Mouse (Mus musculus) adrenal gland, postnatal 4 days (tissue): Measurements from ENCODE around the gene Fam117a. TPM values are rescaled to one million over a fixed set of nuclear protein-coding genes. Genes with fewer than 3 reads are reported as not detected.
"Not testable (repeated sequence)": the region's sequence is repeated elsewhere in the genome, so short reads cannot be mapped to it uniquely, and the experiment has no call there.

ENCODE experiments used
- DNase-seq, 2 experiments: peaks; one replicate each; pipeline ENCODE4 v3.0.0; 2021 to 2022; ENCODE audit warnings: low spot score in 2 of 2, mixed read lengths in 2 of 2
- total RNA-seq, 2 experiments: library from RNA; stranded (reverse); gene quantifications; 2 replicates each; pipeline ENCODE4 v1.2.3; 2021

Fam117a gene
- total RNA-seq, 2 experiments from 2014 or later: 21.9 to 27.8 TPM

DNA sequence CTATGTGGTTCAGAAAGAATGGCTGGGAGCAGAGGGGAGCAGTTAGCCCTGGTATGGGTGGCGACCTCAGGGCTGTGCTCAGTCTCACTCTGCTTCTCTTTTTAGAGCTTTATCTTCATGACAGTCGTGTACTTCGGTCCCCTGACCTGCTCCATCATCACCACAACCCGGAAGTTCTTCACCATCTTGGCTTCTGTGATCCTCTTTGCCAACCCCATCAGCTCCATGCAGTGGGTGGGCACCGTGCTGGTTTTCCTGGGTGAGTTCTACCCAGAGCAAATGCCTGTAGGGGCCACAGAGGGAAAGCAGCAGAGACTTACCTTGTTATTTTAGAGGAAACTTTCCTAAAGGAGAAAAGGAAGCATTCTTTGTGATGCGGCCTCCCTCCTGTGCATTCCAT lies 53.6 kb downstream of the Fam117a start:
- DNase-seq: no peak

DNA sequence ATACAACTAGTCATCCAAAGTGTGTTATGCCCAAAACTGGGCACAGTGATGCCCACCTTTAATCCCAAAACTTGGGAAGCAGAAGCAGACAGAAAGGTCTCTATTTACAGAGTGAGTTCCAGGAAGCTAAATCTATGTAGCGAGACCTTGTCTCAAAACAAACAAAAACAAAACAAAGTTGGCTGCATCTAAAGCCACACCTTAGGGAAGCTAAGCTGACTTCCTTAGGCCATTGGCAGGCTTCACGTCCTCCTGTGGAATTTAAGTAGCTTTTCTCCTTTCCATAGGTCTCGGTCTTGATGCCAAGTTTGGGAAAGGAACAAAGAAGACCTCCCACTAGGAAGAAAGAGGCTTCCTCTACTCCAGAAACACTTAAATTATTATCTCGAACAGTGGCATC lies 54.4 kb downstream of the Fam117a start:
- no peak for DNase-seq

DNA sequence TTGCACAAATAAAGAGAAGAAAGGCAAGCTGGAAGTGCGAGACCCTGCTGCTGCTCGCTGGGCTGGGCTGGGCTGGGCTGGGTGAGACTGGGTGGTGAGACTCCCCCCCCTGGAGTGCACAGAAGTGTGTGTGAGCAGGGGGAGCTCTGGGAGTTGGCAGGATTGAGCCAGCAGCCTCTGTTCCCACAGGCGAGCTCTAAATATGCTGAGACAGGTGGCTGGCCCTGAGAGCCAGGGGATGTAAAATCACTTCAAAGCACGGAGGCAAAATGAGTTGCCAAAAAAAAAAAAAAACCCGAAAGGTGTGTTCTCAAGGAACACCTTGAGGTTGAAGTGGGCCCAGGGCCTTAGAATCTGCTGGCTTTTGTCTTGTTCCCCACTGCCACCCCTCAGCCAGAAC lies 54.9 kb downstream of the Fam117a start:
- no peak for DNase-seq

DNA sequence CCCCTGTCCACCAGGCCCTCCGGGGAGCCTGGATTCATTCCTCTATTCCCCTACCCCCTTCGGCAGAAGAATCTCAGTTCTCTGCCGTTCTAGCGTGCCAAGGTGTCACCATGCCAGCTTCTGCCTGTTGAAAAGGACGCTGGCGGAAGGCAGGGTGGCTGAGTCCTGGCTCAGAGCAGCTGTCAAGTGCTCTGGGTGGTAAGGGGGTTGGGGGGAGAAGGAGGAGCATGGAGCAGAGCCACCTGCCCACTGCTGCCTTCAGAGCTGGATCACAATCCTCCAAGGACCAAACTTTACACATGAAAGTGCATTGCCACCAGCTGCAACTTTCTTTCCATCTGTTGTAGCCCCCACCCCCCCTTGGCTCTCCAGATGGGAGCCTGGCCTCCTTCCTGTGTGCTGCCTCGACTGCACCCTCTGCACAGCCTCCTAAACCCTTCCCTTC lies 55.4 kb downstream of the Fam117a start:
- DNase-seq: no peak

DNA sequence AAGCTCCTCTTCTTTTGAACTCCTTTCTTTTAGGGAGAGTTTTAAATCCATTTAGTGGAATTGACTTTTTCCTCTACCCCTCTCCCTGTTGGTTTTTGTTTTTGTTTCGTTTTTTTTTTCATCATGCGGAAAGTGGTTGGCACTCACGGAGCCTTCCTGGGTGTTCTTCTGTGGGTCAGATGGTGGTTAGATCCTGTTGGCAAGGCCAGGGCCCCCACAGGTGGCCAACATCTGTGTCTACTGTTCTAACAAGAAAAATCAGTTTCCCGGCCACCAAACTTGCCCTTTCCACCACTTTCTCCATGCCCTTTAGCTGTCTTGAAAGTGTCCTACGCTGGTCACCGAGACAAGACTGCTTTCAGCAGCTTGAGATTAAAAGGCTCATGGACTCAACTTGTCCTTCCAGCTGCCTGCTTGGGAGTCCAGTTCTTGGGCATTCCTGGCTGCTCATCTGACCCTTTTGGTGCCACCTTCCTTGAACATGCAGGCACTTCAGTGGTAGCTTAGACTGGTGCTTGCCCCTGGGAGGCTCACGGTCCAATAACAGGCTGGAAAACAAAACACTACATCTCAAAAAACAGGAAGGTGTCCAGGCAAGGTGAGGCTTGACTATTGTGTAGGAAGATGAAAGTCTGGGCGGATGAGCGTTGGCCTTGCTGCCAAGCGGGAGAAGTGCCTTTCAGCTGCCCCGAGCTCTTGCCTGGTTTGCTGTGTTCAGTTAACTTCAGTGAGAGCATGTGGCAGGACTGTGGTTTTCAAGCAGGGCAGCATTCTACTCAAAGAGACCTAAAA lies 56.1 kb downstream of the Fam117a start:
- no peak for DNase-seq

DNA sequence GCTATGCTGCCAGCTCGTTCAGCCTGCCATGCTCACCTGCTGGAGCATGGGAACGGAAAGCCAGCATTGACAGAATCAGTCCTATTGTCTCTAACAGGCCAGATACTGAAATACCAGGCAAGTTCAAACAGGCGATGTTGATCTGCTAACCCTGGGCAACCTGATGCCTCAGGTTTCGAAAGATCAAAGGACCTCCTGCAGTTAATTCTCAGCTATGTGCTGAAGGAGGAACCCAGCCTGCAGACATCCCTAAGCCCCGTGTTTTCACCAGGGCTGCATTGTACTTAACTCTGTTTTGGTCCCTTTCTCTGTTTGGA lies 56.6 kb downstream of the Fam117a start:
- DNase-seq: no peak

DNA sequence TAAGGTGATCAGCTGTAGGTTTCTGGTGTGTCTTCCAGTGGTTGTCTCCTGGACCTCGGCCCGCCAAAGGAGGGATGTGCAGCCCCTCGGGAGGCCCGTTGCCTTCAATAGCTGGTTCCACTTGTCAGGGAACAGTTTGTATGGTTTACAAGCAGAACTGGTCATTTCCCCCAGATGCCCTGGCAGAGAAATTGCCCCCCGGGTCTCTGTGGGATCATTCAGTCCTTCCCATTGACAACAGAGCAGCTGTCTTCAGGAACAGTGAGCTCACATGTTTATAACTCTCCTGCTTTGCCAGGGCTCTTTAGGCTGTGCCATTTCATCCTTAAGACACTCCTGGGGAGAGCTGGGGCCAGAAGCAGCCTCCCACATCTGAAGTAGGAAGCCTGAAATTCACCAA lies 57.3 kb downstream of the Fam117a start:
- no peak for DNase-seq

DNA sequence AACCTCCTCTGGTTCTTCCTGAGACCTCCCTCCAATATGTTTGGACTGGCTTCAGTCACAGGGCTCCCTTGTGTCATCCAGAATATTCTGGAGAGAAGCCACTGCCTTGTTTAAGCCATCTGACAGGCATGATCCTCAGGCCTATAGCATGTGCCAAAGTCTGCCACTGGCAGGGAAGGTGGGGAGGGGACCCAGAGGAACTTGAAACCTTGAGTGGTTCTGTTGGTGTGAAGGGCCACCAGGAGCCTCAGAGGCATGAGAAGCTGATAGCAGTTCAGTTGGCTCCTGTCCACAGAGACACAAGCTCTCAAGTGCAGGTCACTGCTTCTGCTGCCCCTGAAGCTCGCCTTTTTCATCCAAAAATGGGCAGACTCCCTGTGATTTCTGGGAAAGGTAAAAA lies 59.7 kb downstream of the Fam117a start:
- no peak for DNase-seq

DNA sequence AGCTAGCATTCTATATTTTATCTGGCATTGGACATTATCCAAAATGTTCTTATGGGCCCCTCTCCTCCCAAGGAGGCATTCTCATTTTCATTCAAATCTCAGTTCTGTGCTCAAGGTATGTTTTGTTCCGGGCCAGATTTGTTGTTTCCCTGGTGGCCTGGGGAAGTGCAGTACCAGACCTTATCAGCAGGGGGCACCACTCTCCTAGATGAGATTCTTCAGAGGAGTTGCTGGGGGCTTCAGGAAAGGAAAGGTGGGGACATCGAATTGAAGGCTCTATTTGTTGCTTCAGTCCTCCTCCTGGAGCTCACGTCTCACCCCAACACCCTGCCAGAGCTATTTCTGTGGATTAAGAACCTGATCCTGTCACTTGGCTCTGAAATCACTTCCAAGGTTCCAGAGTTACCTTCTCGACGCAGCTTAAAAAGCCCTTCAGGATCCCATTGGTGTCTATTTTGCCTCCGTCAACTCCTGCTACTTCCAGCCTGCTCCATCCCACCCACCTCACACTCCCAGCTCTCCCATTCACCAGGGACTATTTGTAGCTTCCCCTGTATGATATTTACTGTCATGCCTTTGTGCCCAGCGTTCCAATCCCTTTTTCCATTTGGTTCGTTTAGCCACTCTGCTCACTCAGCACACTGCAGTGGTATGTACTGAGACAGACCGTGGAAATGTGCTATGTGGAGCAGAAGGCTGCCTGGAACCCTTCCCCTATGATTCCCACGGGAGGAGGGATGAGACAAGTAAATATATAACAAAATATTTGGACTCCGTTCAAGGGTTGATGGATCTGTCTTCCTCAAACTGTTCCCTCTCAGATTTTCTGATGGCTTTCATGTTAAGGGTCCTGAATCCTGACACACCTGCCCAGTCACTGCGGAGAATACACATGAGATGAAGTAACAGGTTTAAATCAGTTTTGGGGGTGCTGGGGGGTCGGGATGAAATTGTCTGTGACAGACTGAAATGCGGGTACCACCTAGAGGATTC lies 61.3 kb downstream of the Fam117a start:
- DNase-seq: peak; percentile 46 to 53

DNA sequence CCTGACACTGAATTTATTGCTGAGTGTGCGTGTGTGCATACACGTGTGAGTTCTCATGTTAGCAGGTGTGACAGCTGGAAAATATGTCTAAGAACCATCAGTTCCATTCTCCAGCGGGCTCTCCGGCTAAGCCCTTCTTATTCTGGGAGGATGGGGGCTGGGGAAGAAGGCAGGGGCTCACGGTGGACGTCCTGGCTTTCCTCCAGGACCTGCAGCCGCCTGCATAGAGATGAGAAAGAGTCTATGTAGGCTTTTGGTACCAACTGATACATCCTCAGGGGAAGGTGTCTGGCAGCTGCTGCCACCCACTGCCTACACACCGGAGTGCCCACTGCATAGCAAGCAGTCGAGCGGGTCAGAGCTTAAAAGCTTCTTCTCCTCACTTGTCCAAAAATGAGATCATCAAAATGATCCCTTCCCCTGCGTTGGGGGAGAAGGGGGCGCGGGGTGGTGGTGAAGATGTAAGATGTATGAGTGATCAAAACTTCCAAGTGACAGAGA lies 62.8 kb downstream of the Fam117a start:
- no peak for DNase-seq

DNA sequence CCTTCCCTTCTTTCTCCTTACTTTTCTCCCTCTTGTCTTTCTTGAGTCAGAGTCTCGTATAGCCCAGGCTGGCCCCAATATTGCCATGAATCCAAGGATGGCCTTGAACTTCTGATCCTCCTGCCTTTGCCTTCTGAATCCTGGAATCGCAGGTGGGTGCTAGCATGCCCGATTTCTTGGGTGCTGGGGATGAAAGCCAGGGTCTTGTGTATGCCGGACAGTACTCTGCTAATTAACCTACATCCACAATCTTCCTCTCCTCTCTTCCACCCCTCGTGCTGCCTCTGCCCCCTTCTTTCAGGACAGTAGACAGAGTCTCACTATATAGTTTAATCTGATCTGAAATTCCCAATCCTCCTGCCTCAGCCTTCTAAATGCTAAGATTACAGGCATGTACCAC lies 64.8 kb downstream of the Fam117a start:
- DNase-seq: no peak

DNA sequence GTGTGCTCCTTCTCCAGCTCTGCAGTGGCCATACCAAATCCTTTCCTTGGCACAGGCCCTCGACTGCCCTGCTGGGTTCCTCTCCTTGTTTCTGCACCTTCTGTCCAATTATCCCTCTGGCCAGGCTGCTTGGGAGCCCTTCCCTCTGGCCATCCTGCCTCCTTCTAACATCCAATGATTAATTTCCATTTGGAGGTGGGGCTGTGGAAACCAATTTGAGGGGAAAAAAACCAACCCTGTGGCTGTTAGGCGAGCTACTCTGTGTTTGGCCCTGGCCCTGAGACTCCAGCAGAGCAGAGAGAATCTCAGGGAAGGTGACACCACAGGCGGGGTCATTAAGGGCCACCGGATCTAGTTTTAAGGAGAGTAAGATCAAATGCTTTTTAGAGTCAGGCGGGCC lies 65.4 kb downstream of the Fam117a start:
- no peak for DNase-seq

DNA sequence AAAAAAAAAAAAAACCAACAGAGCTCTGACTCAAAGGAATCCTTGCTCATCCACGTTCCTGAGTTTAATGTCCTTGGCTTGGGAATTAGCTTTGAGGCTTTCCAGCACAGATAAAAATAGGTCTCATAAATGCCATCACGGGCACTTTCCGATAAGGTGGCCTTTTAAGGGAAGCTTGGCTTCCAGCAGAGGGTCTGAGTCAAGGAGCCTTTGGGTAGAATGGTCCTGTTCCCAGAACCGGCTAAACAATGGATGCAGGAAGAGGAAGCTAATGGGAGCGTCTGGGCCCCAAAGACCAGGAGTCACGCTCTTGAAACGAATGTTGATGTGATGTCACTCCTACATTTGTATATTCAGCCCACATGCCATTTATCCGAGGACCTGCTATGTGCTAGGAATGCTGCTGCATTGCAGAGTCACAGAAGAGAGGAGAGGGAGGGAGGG lies 65.9 kb downstream of the Fam117a start:
- no peak for DNase-seq

DNA sequence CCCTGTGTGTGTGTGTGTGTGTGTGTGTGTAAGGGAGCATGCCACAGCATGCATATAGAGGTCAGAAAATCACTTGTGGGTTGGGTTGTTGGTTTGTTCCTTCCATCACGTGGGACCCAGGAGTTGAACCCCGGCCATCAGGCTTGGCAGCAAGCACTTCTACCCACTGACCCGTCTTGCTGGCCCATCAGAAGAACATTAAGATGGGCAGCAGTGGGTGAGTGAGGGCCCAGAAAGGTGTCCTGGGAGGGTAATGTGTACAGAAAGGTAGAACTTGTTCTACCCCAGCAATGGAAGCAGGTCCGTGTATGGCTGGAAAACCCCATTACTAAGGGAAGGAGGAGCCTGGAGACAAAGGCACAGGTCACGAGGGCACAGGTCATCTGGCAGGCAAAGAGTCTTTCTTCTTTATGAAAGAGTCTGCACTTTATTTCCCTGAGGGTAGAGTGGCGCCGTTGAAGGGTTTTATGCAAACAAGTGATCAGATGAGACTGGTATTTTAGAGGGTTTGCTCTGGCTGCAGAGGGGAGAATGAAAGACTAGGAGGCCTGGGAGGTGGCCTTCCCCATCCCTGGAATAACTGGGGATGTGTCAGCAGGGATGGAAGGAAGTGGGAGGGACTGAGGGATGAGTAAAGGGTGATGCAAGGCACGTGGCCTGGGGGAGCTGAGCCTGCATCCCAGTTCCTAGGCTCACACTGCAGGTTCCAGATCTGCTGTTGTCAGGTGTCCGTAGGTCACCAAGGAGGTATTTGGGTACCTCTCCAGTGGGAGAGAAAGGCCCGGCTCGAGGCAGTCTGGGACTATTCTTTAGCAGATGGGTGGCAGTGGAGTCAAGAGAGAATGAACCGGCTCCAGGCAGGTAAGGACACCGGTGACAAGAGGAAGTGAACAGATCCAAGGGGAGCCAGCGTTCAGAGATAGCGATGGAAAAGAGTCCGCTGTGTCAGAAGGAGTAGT lies 66.8 kb downstream of the Fam117a start:
- no peak for DNase-seq

DNA sequence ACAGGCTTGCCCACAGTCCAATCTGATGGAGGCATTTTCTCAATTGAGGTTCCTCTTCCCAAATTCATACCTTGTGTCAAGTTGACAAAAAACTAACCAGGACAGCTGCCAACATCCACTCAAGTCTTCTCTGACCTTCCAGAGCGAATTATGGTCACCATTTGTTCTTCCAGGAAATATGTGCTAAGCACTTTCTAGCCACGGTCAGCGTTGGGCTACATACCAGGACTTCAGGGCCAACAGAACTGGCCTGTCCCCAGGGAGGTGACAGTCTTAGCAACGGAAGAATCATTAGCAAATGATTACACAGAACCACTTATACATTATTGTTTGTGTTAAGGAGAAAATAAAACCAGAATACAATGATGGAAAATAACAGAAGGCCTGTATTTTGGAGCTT lies 69.0 kb downstream of the Fam117a start:
- DNase-seq: no peak

DNA sequence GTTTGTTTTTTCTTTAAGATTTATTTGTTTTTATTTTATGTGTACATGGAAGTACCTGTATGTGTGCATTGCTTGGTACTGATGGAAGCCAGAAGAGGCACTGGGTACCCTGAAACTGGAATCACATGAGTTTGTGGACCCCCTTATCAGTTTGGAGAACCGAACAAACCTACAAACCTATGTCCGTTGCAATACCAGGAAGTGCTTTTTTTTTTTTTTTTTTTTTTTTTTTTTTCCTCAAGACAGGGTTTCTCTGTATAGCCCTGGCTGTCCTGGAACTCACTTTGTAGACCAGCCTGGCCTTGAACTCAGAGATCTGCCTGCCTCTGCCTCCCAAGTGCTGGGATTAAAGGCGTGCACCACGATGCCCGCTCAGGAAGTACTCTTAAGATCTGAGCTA lies 69.6 kb downstream of the Fam117a start:
- DNase-seq: not testable (repeated sequence)

DNA sequence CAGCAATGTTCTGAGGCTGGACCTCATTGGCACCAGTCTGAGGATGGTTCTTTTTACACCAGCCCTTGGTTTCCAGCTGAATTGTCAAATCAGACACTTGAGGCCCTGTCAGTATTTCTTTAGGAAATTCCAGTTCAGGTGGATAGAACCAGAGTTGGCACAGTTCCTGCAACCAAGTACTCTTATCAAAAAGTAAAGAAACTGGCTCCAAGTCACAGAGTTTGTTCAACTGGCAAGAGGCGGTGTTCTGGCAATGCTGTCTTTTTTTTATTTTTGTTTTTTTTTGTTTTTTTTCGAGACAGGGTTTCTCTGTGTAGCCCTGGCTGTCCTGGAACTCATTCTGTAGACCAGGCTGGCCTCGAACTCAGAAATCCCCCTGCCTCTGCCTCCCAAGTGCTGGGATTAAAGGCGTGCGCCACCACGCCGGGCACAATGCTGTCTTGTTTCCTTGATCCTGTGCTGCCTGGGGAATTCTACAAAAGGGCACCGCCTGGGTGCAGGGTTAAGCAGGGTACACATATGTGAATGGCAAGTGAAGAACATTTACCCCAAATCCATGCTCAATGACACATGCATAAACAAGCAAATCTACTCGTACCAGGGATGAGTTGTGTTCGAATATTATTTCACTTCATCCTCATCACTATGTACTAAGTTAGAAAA lies 72.8 kb downstream of the Fam117a start:
- DNase-seq: no peak

DNA sequence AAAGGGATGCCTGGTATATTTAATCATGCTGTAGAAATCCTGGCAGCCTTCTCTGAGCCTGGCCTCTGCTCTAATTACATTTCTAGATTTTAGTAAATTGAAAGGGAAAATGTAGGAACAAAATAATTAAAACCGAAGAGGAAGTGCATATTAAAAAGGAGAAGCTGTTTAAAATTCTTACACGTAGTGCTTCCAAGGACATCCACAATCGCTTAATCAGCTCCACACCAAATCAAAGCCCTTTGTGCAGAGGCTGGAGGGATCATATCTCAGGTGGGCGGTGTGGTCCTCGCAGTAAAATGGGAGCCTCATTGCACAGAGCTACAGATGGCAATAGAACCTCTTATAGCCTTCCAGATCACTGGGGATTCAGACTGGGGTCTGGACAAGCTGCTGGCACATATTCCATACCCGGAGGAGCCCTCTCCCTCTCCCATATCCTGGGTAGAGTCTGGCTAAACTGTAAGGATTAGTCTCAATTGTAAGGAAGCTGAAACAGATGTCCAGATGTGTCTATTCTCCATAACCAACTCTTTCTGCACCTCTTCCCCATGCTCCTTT lies 74.7 kb downstream of the Fam117a start:
- no peak for DNase-seq

DNA sequence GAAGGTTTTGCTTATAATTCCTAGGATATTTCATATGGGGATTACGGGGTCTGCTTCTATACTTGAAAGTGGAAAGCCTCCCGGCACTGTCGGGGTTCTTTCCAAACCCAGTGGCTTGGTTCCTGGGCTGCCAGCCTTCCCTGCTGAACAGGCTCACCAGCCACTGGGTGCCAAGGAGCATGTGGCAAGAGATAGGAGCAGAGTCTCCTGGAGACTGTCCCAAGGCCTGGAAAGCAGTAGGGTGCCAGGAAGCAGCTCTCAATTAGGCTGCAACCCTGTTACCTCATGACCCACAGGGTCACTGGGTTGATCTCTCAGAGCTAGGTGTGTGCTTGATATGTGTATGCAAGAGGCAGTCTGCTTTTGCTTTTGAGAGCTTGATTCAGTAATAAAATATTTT lies 75.8 kb downstream of the Fam117a start:
- no peak for DNase-seq
